Mouse (Mus musculus) erythroblast, embryonic 14.5 days (primary cell): ENCODE data around the gene Hspb2.

ENCODE experiments used
- GATA1 ChIP-seq: IDR thresholded peaks from 2 replicates; pipeline ENCODE4 v1.6.1; 2012; ENCODE audit warnings: low read length, inconsistent platforms, mixed read lengths
- TAL1 ChIP-seq: IDR thresholded peaks from 3 replicates; pipeline ENCODE4 v1.6.1; 2012; ENCODE audit warnings: low read length, inconsistent platforms, mixed read lengths

- TF ChIP-seq TAL1 (no peak), GATA1 (no peak)
These were observed 47.2 kb downstream of the Hspb2 start for GRCm38 (mm10) chr9:50704907-50705306.
